Mouse (Mus musculus) bone marrow, adult 2 months (tissue): Measurements from ENCODE around the gene Dlg1. TPM values are rescaled to one million over a fixed set of nuclear protein-coding genes. Genes with fewer than 3 reads are reported as not detected.

Experiments used
- H3K27ac ChIP-seq: fragments of 200-500 bp; 2 replicates; pipeline ENCODE4 v1.5.1; 2012; ENCODE audit warnings: low read depth, mild to moderate bottlenecking, control low read depth, inconsistent platforms, low read length; ENCODE audit not compliant: control insufficient read depth, poor library complexity, insufficient read depth
- H3K4me1 ChIP-seq: fragments of 200-500 bp; 2 replicates; pipeline ENCODE4 v1.6.1; 2011; ENCODE audit warnings: low read length; ENCODE audit not compliant: control insufficient read depth, insufficient read depth
- H3K4me3 ChIP-seq: fragments of 200-500 bp; replicated peaks from 2 replicates; pipeline ENCODE3; 2011; ENCODE audit warnings: mild to moderate bottlenecking, low read depth, low read length, control low read depth; ENCODE audit not compliant: control insufficient read depth
- CTCF ChIP-seq: fragments of 200-500 bp; IDR thresholded peaks from 2 replicates; pipeline ENCODE4 v1.5.1; 2011; ENCODE audit warnings: low read length, control low read depth; ENCODE audit not compliant: control insufficient read depth, insufficient read depth
- POLR2A ChIP-seq: fragments of 200-500 bp; IDR thresholded peaks from 2 replicates; pipeline ENCODE4 v1.6.1; 2011; ENCODE audit warnings: low read depth, mild to moderate bottlenecking, control low read depth, low read length, borderline replicate concordance; ENCODE audit not compliant: control insufficient read depth
- WGBS: fragments of 180-500 bp; shearing (Covaris S2); methylation state at CpG from one replicate; pipeline ENCODE4 v1.1.7; 2018; 5-methylcytosine and 5-hydroxymethylcytosine counted together
- polyA plus RNA-seq: library from polyadenylated mRNA; stranded (reverse); fragments of >200 nt; gene quantifications from 2 replicates; pipeline ENCODE4 v1.2.4, GENCODE M21; 2011; ENCODE audit warnings: low replicate concordance; ENCODE audit not compliant: missing spikeins, insufficient read depth, insufficient read length

Gene Dlg1
- polyA plus RNA-seq, 1 experiment, result 20.2 TPM

GRCm38 (mm10) chr16:31755053-31755452, 91.8 kb downstream of the Dlg1 start:
- TF ChIP-seq POLR2A (no peak), CTCF (no peak)
- Histone ChIP-seq H3K4me1 (no peaks in the 10 kb centered on the region), H3K27ac (peak overlapping the region; percentile 69; the same call in 1 of the 2 replicates), H3K4me3 (no peak overlapping the region)
- WGBS, result 9% methylated on average over 1 of the region's 1 CpGs

DNA sequence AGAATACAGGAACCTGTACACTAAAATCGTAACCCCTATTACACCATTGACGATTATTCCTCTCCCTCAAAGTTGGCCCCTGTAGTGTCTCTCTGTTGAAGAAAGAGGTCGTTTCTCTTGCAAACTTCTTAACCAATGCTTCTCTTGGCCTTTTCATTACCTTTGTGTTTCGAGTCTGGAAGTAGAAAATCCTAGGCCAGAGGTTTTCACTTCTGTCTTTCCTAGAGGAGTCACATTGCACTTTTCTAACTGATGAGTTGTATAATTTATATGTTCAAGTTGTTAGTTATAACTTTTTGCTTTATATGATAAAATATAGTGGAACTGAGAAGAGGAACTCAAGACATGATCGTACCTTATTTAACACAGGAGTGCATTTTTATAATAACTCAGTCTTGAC, 93.2 kb downstream of the Dlg1 start:
- Histone ChIP-seq H3K4me1 (no peaks in the 10 kb centered on the region), H3K4me3 (no peak overlapping the region), H3K27ac (no peak overlapping the region)
- WGBS, result 58% methylated on average over 5 of the region's 5 CpGs
- TF ChIP-seq POLR2A (no peak), CTCF (no peak)

DNA sequence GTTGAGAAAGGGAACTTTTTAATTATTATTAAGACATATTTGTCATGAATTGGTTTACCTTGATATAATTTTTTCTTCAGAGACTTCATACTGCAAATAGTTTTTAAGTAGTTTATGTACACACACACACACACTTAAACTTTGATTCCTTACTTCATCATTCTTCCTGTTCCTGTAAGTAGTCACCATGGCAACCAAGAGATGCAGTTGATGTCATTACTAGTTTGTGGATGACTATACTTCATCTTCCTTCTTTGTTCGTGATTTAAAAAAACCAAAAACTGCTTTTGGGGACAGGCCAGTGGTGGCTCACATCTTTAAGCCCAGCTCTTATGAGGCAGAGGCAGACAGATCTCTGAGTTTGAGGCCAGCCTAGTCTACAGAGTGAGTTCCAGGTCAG, 94.4 kb downstream of the Dlg1 start:
- H3K4me1 ChIP-seq, result no peaks in the 10 kb centered on the region
- no peak overlapping the region for H3K27ac ChIP-seq
- H3K4me3 ChIP-seq, result no peak overlapping the region
- WGBS, result 48% methylated on average over 1 of the region's 1 CpGs
- TF ChIP-seq CTCF, result no peak
- TF ChIP-seq POLR2A, result no peak

- Histone ChIP-seq H3K4me1 (no peaks in the 10 kb centered on the region), H3K27ac (no peak overlapping the region), H3K4me3 (no peak overlapping the region)
- 65% methylated on average over 6 of the region's 6 CpGs for WGBS
- TF ChIP-seq CTCF (no peak), POLR2A (no peak)
Observed at GRCm38 (mm10) chr16:31759416-31759815, 96.2 kb downstream of the Dlg1 start.

DNA sequence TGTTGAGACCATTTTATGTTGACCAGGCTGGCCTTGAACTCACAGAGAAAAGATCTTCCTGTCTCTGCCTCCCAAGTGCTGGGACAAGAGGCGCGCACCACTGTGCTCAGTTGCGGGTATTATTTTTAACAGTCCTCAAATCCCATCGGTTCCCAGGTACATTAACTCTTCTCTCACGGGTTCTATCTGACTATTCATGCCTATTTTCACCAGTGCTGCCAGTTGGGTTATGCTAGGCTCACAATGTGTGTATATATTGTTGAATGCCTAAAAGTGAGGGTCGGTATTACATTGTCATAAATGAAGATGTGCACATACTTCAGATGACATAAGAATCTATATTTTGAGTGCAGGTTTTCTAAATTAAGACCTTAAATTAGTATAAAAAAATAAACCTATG, 103.1 kb downstream of the Dlg1 start:
- H3K4me3 ChIP-seq, result no peak overlapping the region
- no peak for TF ChIP-seq POLR2A
- TF ChIP-seq CTCF, result no peak
- H3K27ac ChIP-seq, result no peak overlapping the region
- WGBS, result 93% methylated on average over 6 of the region's 6 CpGs
- no peaks in the 10 kb centered on the region for H3K4me1 ChIP-seq

DNA sequence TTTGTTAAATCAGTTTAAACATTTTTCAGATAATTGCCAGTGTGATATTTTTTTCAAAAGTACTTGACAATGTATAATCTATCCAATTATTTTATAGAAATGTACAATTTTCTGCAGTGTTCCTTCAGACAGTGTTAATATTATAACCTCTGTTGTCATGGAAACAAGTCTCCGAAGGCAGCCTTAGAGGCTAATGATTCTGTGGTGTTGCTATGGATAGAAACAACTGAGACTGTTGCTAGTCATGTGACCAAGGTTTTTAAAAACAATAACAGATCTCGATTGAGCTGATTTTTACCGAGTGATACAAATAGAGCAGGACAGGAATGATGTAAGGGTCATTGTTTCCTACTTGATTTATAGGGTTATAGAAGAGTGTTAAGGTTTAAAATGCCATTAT, 103.5 kb downstream of the Dlg1 start:
- no peak for TF ChIP-seq POLR2A
- TF ChIP-seq CTCF, result no peak
- Histone ChIP-seq H3K4me1 (no peaks in the 10 kb centered on the region), H3K4me3 (no peak overlapping the region), H3K27ac (no peak overlapping the region)
- 67% methylated on average over 3 of the region's 3 CpGs for WGBS

- TF ChIP-seq CTCF (no peak), POLR2A (no peak)
- Histone ChIP-seq H3K4me3 (no peak overlapping the region), H3K27ac (no peak overlapping the region), H3K4me1 (no peaks in the 10 kb centered on the region)
- 87% methylated on average over 10 of the region's 10 CpGs for WGBS
Observed at GRCm38 (mm10) chr16:31775924-31776323, 112.7 kb downstream of the Dlg1 start.

DNA sequence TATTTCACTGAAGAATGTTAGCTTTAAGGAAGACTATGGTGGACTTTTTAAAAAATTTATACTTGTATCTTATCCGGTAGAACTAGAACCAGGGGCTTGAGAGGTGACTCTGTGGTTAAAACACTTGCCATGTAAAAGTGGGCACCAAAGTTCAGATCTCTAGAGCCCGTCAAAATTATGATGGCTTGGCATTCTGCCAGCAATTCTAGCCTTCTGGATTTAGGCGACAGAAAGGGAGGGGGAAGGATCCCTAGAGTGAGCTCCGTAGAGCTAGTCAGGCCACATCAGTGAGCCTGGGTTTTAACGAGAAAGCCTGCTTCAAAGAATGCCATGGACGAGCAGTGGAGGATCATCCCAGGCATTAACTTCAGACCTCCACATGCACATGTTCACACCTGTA, 117.8 kb downstream of the Dlg1 start:
- 79% methylated on average over 6 of the region's 6 CpGs for WGBS
- no peak overlapping the region for H3K4me3 ChIP-seq
- TF ChIP-seq POLR2A (no peak), CTCF (no peak)
- no peaks in the 10 kb centered on the region for H3K4me1 ChIP-seq
- no peak overlapping the region for H3K27ac ChIP-seq

- WGBS, result 77% methylated on average over 9 of the region's 9 CpGs
- no peak overlapping the region for H3K27ac ChIP-seq
- TF ChIP-seq POLR2A (no peak), CTCF (no peak)
Observed at GRCm38 (mm10) chr16:31790056-31790455, 126.8 kb downstream of the Dlg1 start.

GRCm38 (mm10) chr16:31803644-31804043, 140.4 kb downstream of the Dlg1 start:
- no peak overlapping the region for H3K4me3 ChIP-seq
- under 1% methylated on average over 3 of the region's 3 CpGs for WGBS
- H3K4me1 ChIP-seq, result no peaks in the 10 kb centered on the region; the same call in 1 of the 2 replicates
- no peak for TF ChIP-seq POLR2A
- no peak for TF ChIP-seq CTCF
- no peak overlapping the region for H3K27ac ChIP-seq

More at GRCm38 (mm10) chr16:31790056-31790455, 126.8 kb downstream of the Dlg1 start:
- Histone ChIP-seq H3K4me3 (no peak overlapping the region), H3K4me1 (no peaks in the 10 kb centered on the region)
